Mouse (Mus musculus) cortical plate, adult 2 months (tissue): ENCODE data around the gene Cytip. TPM values are rescaled to one million over a fixed set of nuclear protein-coding genes. Genes with fewer than 3 reads are reported as not detected.

Source experiments
- H3K27ac ChIP-seq: fragments of 200-500 bp; 2 replicates; pipeline ENCODE4 v1.5.1; 2012; ENCODE audit warnings: low read length, control low read depth, inconsistent platforms; ENCODE audit not compliant: insufficient read depth
- H3K4me1 ChIP-seq: fragments of 200-500 bp; 2 replicates; pipeline ENCODE4 v1.6.1; 2011; ENCODE audit warnings: low read length; ENCODE audit not compliant: control insufficient read depth, insufficient read depth
- H3K4me3 ChIP-seq: fragments of 200-500 bp; 2 replicates; pipeline ENCODE4 v1.5.1; 2011; ENCODE audit warnings: mild to moderate bottlenecking, low read length, control low read depth; ENCODE audit not compliant: insufficient read depth
- CTCF ChIP-seq: fragments of 200-500 bp; IDR thresholded peaks from 2 replicates; pipeline ENCODE4 v1.5.1; 2011; ENCODE audit warnings: mild to moderate bottlenecking, control low read depth, low read length; ENCODE audit not compliant: insufficient read depth; ENCODE audit errors: extremely low read depth
- POLR2A ChIP-seq: fragments of 200-500 bp; IDR thresholded peaks from 2 replicates; pipeline ENCODE4 v1.6.1; 2011; ENCODE audit warnings: mild to moderate bottlenecking, low read length, control low read depth; ENCODE audit not compliant: insufficient read depth; ENCODE audit errors: extremely low read depth
- polyA plus RNA-seq: library from polyadenylated mRNA; depleted of rRNA; stranded (reverse); fragments of >200 nt; gene quantifications from 2 replicates; pipeline ENCODE4 v1.2.3, GENCODE M21; 2012

The Cytip gene
- polyA plus RNA-seq, 1 experiment = 0.08 TPM

GRCm38 (mm10) chr2:58155271-58156107 lies 39.8 kb downstream of the Cytip start:
- TF ChIP-seq CTCF (no peak), POLR2A (no peak)
- H3K4me3 ChIP-seq = no peak overlapping the region
- H3K27ac ChIP-seq = no peak overlapping the region
- no peaks in the 10 kb centered on the region for H3K4me1 ChIP-seq

GRCm38 (mm10) chr2:58154555-58154954 lies 40.8 kb downstream of the Cytip start:
- TF ChIP-seq CTCF (no peak), POLR2A (no peak)
- Histone ChIP-seq H3K4me3 (no peak overlapping the region), H3K27ac (no peak overlapping the region), H3K4me1 (no peaks in the 10 kb centered on the region)

- no peak overlapping the region for H3K4me3 ChIP-seq
- TF ChIP-seq CTCF = no peak
- TF ChIP-seq POLR2A = no peak
- H3K27ac ChIP-seq = no peak overlapping the region
- H3K4me1 ChIP-seq = no peaks in the 10 kb centered on the region
Measured at GRCm38 (mm10) chr2:58153742-58154141, 41.6 kb downstream of the Cytip start.

GRCm38 (mm10) chr2:58149983-58150405 lies 45.3 kb downstream of the Cytip start:
- Histone ChIP-seq H3K27ac (no peak overlapping the region), H3K4me1 (no peaks in the 10 kb centered on the region), H3K4me3 (no peak overlapping the region)
- TF ChIP-seq POLR2A (no peak), CTCF (no peak)

GRCm38 (mm10) chr2:58146572-58146971 lies 48.8 kb downstream of the Cytip start:
- H3K4me1 ChIP-seq = no peaks in the 10 kb centered on the region
- TF ChIP-seq CTCF = no peak
- no peak for TF ChIP-seq POLR2A
- no peak overlapping the region for H3K4me3 ChIP-seq
- no peak overlapping the region for H3K27ac ChIP-seq

GRCm38 (mm10) chr2:58140531-58140930 lies 54.8 kb downstream of the Cytip start:
- no peak overlapping the region for H3K27ac ChIP-seq
- no peak for TF ChIP-seq CTCF
- TF ChIP-seq POLR2A = no peak
- H3K4me3 ChIP-seq = no peak overlapping the region
- H3K4me1 ChIP-seq = no peaks in the 10 kb centered on the region

GRCm38 (mm10) chr2:58138611-58139010 lies 56.7 kb downstream of the Cytip start:
- TF ChIP-seq POLR2A (no peak), CTCF (no peak)
- Histone ChIP-seq H3K27ac (no peak overlapping the region), H3K4me1 (no peaks in the 10 kb centered on the region; the same call in 1 of the 2 replicates), H3K4me3 (no peak overlapping the region)

- H3K27ac ChIP-seq = no peak overlapping the region
Measured at GRCm38 (mm10) chr2:58137676-58138075, 57.7 kb downstream of the Cytip start.

GRCm38 (mm10) chr2:58136526-58136925 lies 58.8 kb downstream of the Cytip start:
- Histone ChIP-seq H3K4me1 (no peaks in the 10 kb centered on the region; the same call in 1 of the 2 replicates), H3K4me3 (no peak overlapping the region), H3K27ac (no peak overlapping the region)
- TF ChIP-seq POLR2A = no peak
- no peak for TF ChIP-seq CTCF

More at GRCm38 (mm10) chr2:58137676-58138075, 57.7 kb downstream of the Cytip start:
- TF ChIP-seq CTCF (no peak), POLR2A (no peak)
- no peaks in the 10 kb centered on the region; the same call in 1 of the 2 replicates for H3K4me1 ChIP-seq
- H3K4me3 ChIP-seq = no peak overlapping the region

GRCm38 (mm10) chr2:58135061-58135463 lies 60.3 kb downstream of the Cytip start:
- TF ChIP-seq POLR2A (no peak), CTCF (no peak)
- Histone ChIP-seq H3K4me3 (no peak overlapping the region), H3K4me1 (no peaks in the 10 kb centered on the region; the same call in 1 of the 2 replicates), H3K27ac (no peak overlapping the region)
